Mouse (Mus musculus): ENCODE data around the gene Dctn2.
"Not testable (repeated sequence)": the region's sequence is repeated elsewhere in the genome, so short reads cannot be mapped to it uniquely, and the experiment has no call there.

The Dctn2 gene

GRCm38 (mm10) chr10:127312858-127313257 is 46.7 kb downstream of the Dctn2 start:
- DNase-seq (ENCODE audit: low read depth, low spot score), result peak; percentile 23

DNA sequence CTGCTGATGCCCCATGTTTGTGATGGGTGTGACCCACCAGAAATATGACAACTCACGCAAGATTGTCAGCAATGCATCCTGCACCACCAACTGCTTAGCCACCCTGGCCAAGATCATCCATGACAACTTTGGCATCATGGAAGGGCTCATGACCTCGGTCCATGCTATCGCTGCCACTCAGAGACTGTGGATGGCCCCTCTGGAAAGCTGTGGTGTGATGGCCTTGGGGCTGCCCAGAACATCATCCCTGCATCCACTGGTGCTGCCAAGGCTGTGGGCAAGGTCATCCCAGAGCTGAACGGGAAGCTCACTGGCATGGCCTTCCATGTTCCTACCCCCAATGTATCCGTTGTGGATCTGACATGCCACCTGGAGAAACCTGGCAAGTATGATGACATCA is 47.3 kb downstream of the Dctn2 start:
- not testable (repeated sequence) for DNase-seq (ENCODE audit: low read depth, low spot score)

DNA sequence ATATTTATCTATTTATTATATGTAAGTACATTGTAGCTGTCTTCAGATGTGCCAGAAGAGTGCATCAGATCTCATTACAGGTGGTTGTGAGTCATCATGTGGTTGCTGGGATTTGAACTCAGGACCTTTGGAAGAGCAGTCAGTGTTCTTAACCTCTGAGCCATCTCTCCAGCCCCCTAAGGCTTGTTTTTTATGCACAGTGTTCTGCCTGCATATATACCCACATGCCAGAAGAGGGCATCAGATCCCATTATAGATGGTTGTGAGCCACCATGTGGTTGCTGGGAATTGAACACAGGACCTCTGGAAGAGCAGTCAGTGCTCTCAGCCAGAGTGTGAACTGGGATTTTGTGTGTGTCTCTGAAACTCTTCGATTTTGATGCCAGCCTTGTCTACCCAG is 48.8 kb downstream of the Dctn2 start:
- DNase-seq (ENCODE audit: low read depth, low spot score), result not testable (repeated sequence)

DNA sequence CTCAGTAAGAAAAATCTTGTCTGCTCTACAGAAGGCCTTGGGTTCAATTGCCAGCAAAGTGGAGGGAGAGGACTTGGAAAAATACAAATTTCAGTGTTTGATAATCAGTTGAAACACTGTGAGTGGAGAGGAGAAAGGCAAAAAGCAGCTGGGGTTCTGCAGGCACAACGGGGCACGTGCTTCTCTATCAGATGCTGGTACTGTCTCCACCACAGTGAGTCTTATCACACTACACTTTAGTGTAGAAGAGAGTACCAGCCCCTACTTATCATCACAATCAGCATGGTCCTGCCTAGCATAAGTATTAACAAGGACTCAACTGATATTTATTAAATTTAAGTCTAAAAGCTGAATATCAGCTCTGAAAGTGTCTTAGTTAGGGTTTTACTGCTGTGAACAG is 51.1 kb downstream of the Dctn2 start:
- DNase-seq (ENCODE audit: low read depth, low spot score), result no peak

GRCm38 (mm10) chr10:127318009-127318408 is 51.8 kb downstream of the Dctn2 start:
- DNase-seq (ENCODE audit: low read depth, low spot score), result no peak

- DNase-seq (ENCODE audit: low read depth, low spot score), result no peak
Observed at GRCm38 (mm10) chr10:127319969-127320368, 53.8 kb downstream of the Dctn2 start.

GRCm38 (mm10) chr10:127321621-127322020 is 55.5 kb downstream of the Dctn2 start, which contains the start of gene Arhgap9:
Gene Arhgap9 (plus strand): TSS chr10:127321964.
- DNase-seq (ENCODE audit: low read depth, low spot score), result peak; percentile 37

DNA sequence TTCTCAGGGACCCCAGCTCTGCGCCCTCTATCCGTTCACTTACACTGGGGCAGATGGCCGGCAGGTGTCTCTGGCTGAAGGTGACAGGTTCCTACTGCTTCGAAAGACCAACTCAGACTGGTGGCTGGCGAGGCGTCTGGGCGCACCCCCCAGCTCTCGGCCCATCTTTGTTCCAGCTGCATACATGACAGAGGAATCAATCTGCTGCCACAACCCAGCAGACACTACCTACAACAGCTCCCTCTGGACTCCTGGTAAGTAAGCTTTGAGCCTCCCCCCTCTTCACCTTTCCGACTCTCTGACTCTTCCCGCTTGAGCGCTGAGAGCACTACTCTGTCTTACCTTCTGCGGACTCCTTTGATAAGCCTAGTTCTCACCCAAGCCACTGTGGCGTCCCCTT is 56.0 kb downstream of the Dctn2 start:
- DNase-seq (ENCODE audit: low read depth, low spot score), result peak; percentile 25

DNA sequence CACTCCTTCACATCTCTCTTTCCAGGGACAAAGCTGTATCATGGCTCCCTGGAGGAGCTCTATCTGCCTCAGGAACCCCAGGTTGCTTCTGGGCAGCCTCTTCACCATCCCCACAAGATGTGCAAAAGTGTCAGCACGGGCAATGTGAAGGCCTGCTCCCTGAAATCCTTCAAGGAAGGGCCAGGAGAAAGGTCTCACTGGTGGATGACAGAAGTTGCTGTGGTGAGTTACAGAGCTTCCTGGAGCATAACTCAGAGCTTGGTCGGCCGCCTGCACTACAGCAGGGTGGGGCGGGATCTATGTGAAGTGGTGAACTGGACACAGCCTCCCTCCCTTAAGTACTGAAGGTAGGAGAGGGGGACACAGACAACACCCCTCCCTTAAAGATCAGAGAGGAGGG is 56.5 kb downstream of the Dctn2 start:
- no peak for DNase-seq (ENCODE audit: low read depth, low spot score)

- peak; percentile 76 for DNase-seq (ENCODE audit: low read depth, low spot score)
Observed at GRCm38 (mm10) chr10:127323131-127323855, 57.1 kb downstream of the Dctn2 start.

- peak; percentile 91 for DNase-seq (ENCODE audit: low read depth, low spot score)
Observed at GRCm38 (mm10) chr10:127324495-127324894, 58.3 kb downstream of the Dctn2 start.

- DNase-seq (ENCODE audit: low read depth, low spot score), result no peak
Observed at GRCm38 (mm10) chr10:127325454-127326016, 59.4 kb downstream of the Dctn2 start.

- DNase-seq (ENCODE audit: low read depth, low spot score), result no peak
Observed at GRCm38 (mm10) chr10:127326017-127326801, 60.0 kb downstream of the Dctn2 start.

DNA sequence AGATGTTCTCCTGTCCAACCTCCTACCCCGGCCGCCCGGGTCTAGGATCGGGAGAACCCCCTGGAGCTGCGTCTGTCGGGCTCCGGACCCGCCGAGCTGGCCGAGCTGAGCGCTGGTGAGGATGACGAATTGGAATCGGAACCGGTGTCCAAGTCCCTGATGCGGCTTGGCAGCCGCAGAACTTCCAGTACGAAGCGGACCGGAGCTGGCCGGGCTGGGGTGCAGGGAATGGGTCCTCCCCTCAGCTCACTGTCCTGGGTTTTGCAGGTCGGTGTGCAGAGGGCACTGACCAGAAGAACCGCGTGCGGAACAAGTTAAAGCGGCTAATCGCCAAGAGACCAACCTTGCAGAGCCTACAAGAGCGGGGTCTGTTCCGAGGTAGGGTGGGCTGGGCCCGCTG is 60.7 kb downstream of the Dctn2 start:
- no peak for DNase-seq (ENCODE audit: low read depth, low spot score)

DNA sequence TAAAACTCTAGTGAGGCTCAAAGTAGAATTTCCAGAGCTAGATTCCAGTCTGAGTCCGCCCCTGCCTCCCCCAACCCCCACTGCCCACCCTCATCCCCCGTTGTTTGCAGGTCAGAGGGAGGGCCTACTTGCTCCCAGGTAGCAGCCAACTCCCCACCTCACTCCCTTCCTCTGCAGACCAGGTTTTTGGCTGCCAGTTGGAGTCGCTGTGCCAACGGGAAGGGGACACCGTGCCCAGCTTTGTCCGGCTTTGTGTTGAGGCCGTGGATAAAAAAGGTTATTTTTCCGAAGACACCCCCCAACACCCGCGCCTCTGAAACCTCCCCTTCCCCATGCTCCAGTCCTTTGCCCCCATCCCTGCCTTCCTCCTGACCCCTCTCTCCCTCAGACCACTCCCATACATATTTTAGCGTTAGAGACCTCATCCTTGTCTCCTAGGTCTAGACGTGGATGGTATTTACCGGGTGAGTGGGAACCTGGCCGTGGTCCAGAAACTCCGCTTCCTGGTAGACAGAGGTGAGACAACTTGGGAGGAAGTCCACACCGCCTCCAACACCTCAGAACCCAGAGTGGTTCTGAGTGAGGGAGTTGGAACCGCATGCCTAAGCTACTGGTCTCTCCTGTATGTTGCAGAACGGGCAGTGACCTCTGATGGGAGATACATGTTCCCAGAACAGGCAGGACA is 61.4 kb downstream of the Dctn2 start:
- no peak for DNase-seq (ENCODE audit: low read depth, low spot score)

DNA sequence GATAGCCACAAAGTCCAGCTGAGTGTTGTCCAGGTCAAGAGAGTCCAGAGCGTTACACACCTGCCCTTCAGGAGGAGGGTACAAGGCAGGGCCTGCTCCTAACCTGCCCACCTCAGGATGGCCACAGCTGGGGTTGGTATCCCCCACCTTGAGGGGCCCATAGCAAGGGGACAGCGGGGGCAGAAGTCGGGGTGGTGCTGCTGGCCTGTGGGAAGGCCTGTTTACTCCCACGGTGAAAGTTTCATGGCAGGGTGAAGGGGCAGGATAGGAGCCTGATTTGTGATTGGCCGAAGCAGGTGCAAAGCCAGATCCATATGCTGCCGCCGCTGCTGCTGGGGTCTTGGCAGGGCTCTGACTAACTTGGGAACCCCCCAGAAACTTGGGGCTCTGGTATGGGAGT is 64.0 kb downstream of the Dctn2 start:
- DNase-seq (ENCODE audit: low read depth, low spot score), result no peak
